Mouse (Mus musculus) thymus, postnatal 36 days (tissue): ENCODE results near the gene Pik3r2.

Experiments
- DNase-seq, 2 experiments: peaks; one replicate each; pipeline ENCODE4 v3.0.0; 2022; ENCODE audit warnings: mixed read lengths in 2 of 2

Gene Pik3r2

DNA sequence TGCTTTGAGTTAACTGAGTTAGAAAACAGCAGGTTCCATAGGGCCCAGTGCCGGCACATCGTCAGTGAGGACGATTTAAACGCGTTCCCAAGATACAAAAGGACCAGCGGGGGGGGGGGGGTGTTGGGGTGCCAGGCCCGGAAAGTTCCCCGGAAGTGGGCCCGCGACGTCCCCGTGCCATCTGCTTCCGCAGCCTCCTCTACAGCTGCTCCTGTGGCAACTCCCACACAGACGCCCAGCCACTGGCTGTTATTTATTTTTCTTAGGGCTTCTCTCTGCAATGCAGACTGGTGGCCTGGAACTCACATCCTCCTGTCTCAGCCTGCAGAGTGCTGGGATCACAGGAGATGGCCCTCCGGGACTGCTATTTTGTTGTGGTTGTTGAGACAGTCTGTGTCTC, 24.6 kb upstream of the Pik3r2 start:
- DNase-seq, result peak; percentile 75 to 83

GRCm38 (mm10) chr8:70800648-70801047, 24.1 kb upstream of the Pik3r2 start:
- DNase-seq, result peak in 1 of 2 experiments; percentile 57

GRCm38 (mm10) chr8:70798281-70798680, 21.8 kb upstream of the Pik3r2 start:
- DNase-seq, result no peak

DNA sequence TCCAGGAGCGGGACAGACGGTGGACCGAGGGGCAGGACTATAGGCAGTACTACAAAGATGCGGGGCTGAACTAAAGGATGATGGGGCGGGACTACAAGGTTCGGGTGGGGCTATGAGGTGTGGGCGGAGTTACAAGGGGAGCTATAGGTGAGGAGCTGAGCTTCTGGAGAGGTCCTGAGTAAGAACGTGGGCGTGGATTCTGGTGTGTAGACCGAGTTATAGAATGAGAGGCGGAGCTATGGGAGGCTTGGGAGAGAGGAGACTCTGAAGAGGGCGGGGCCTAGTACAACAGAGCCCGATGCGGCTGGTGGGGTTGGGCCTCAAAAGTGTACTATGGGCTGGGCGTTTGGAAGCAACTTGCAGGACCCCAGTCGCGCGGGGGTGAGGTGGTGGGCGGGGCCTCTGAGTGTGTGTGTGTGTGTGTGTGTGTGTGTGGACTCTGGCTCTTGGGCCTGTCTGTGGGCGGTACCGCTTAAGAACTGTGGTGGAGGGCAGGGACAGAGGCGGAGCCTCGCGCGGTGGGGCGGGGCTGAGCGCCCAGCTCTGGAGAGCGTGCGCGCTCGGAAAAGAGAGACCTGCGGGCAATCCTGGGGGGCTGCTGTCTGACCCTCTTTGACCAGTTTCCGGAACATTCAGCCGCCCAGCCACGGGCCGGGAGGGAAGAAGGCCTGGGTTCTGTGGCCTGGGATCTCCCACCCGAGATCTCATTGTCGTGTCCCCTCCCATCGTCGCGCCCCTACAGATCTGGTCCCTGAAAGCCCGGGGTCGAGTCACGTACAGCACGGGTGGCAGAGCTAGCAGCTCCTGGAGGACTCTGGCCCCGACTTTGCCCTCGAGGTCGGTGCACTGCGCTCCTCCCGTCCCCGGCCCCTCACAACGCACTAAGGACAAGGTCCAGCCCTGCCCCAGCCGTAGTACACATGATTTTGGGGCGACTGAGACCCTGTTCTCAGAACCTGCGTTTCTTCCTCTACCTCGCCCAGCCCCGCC, 20.9 kb upstream of the Pik3r2 start:
- DNase-seq, result peak; percentile 79 to 85

DNA sequence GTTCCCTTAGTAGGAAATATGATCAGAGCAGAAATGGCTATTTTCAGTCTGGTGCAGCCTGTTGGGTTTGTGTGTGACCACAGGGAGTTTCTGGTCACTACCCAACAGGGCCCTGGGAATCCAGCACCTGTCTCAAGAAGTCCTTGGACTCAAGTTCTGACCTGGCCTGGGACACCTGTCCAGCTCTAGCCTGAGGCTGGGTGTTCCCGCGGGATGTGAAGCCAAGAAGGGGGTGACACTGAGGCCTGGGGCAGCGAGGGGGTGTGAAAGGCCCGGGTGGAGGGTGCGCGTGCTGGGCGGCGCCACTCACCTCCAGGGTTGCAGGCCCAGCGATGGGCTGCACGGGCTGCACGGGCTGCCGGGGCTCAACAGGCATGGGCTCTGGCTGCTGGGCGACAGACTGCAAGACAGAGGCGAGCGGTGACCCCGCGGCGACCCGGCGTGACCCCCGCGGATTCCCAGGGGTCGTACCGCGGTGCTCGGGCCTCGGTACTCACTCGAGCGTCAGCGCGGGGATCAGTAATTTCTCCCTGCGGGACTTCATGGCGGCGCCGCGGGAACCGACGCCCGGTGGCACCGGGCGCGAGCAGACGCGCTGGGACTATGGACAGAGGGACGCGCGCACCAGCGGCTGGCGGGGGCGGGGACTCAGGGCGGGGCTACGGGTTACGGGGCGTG, 20.0 kb upstream of the Pik3r2 start:
- no peak for DNase-seq

DNA sequence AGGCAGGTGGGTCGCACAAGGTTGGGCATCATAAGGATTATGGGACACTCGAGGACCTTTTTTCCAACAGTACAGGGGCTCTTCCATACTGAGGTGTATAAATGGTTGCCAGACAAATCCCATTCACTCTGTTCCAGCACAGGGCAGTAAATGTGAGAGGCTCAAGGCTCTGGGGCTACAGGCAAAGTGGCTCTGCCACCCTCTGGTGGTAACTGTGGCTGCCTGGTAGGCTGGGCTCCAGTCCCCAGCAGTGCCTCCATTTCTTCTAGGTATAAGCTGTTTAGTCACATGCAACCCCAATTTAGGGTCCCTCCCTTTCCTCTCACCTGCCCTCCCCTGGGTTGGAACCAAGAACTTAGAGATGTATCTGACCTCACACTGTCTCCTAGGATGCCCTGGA, 18.9 kb upstream of the Pik3r2 start:
- no peak for DNase-seq

DNA sequence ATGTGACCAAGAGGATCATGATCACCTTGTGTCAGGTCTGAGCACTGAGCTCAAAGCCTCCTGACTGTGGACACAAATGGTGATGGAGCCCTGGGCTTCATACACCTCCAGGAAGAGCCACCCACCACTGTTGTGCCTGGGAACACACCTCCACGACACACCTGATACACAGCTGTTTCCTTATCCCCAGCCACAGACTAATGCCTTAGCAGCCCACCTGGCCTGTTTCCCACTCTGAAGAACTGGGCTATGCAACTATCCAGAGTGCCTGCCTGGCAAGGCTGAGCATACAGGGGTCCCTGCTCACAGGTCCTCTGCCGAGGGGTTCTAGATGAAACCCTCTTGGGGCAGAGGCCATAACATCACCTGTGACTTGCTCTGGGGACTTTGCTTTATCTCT, 17.7 kb upstream of the Pik3r2 start:
- DNase-seq, result no peak

DNA sequence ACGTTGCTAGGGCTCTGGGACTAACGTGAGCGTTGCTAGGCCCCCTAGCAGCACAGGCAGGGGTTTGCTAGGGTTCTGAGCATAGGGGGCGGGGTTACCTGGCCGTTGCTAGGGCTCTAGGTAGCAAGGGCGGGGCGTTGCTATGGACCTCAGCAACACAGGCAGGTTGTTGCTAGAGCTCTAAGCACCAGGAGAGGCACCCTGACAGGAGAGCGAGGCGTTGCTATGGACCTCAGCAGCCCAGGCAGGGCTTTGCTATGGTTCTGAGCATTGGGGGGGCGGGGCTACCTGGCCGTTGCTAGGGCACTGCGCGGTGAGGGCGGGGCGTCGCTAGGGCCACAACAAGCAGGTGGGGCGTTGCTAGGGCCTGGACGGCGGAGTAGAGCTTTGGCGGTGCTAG, 16.2 kb upstream of the Pik3r2 start:
- no peak for DNase-seq

DNA sequence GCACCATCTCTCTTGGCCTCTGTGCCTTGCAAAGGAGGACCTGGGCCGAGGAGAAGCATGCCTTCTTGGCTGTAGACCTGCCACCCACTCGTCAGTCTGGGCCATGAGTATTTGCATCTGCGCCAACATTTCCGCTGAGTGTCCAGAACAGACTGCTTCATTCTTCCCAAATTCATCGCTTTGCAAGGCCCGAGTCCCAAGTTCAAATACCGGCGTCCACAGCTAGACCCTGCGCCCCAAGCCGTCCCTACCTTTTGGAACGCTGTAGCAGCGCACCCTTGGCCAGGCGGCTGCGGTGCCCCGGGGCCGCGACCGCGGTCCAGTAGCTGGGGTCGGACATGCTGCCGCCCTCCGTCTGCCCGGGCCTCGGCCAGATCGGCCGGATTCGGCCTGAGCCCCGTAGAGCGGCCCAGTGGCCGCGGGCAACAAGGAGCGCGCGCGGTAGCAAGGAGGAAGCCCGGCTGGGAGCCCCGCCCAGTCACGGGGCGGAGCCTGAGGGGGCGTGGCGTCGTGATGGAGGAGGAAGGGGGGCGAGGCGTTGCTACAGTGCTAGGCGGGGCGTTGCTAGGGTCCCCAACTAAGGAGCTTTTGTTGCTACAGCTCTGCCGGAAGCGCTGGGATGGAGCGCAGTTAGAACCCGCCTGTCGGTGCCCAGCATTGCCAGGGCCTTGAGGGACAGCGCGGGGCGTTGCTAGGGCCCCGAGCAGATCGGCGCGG, 15.6 kb upstream of the Pik3r2 start:
- peak; percentile 99 to 100 for DNase-seq

DNA sequence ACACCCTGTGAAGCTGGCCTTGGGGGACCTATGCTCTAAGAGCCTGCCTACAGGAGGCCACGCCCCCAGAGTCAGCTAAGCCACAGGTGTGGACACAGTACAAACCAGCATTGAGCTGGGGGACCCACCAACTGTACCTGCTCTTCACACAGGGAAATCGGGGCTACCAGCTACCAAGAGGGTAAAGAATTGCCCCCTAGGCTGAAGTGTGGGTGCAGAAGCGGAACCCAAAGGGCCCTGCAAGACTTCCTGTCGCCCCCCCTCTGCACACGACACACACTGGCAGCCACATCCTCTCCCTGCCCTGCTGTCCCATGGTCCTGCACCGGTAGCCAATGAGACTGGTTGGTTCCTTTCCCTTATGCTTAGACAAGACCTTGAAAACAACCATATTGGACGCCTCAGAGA, 14.8 kb upstream of the Pik3r2 start:
- DNase-seq, result peak; percentile 80 to 86

DNA sequence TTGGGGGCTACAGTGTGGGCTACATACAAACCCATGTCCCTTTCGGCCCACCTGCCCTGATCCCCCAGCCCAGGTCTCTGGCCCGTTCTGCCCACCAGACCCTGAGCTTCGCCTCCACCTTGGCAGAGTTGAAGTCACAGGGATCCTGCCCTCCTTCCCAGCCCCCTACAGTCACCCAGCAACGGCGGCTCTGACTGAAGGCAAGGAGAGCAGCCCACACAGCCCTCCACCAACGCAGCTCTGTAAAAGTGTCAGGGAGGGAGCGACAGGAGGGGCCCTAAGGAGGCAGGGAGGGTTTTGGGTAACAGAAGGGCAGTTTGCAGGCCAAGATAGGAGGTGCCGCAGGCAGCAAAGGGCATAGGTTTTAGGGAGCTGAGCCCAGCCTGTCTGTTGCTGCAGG, 14.3 kb upstream of the Pik3r2 start:
- DNase-seq, result peak in 1 of 2 experiments; percentile 60

DNA sequence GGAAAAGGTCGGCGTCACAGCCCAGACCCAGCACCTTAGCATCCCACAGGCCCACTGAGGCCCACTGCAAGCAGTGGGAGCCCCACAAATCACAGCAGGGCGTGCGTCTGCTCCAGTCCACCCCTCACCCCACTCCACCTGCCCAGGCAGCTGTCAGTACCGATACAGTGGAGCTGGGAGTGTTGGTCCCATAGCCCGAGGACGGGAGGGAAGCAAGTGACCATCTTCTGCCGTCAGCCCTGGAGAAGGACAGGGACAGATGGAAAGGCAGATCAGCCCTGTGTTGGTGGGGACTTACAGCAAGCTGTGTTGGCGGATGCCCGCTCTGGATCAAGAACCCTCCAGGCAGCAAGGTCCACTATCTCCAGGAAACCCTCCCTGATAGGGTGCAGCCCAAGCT, 12.5 kb upstream of the Pik3r2 start:
- DNase-seq, result no peak

DNA sequence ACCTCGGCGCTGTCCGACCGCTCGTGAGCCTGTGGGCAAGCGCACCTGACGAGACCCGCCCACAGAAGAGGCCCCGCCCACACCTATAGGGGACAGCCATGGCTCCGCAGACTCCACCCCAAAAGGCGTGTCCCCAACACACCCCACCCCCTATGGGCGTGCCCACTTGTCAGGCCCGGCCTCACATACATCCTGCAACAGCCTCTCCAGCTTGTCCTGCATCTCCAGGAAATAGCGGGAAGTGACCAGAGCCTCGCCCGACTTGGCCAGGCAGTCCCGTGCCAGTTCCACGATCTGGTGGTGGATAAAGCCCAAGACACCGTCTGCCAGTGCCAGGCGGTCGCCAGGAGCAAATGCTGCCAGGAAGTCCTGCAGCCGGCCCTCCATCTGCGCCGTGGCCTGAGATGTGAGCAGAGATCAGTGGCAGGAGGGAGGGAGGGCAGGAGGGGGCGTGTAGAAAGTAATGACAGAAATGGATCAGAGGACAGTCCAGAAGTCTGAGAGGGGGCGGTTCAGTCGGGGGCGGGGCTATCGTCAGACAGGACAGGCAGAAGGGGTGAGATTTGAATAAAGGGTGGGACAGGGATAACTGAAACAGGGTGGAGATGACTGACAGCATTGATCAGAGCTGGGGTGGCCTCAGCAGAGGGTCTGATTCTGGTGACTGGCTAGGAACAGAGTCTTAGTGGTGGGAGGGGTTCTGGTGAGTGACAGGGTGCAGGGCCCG, 11.6 kb upstream of the Pik3r2 start:
- peak in 1 of 2 experiments; percentile 44 for DNase-seq

DNA sequence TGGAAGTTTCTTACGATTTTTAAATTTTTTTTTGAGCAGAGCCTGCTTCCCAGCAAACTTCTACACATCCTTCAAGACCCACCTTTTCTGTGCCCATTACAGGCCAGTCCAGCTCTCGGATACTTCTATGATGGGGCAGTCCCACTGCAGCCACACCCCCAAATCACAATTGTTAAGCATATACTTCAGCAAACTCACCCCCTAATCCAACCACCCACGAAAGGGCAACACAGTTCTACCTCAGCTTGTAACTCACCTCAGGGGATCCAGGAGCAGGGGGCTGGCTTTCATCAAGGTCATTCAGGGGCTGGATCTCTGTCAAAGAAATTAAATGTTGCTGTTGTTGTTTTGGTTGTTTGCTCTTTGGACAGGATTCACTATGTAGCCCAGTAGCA, 10.5 kb upstream of the Pik3r2 start:
- DNase-seq, result no peak

GRCm38 (mm10) chr8:70786291-70787050, 10.0 kb upstream of the Pik3r2 start:
- DNase-seq, result no peak

DNA sequence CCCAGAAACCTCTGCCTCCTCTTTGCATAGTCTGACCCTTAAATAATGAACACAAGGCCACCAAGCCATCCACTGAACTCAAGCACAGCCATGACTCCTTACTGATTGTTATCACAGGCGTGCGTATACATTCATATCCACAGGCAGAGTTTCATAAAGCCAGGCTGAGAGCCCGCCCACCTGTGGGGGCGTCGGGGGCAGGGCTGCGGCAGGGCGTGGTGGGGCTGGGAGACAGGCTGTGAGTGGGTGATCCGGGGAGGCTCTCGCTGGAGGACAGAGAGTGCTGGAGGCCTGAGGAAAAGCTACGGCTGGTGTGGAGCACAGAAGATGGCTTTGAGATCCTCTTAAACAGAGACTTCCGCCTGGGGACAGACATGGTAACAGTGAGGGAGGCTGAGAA, 3.6 kb upstream of the Pik3r2 start:
- peak in 1 of 2 experiments; percentile 34 for DNase-seq

DNA sequence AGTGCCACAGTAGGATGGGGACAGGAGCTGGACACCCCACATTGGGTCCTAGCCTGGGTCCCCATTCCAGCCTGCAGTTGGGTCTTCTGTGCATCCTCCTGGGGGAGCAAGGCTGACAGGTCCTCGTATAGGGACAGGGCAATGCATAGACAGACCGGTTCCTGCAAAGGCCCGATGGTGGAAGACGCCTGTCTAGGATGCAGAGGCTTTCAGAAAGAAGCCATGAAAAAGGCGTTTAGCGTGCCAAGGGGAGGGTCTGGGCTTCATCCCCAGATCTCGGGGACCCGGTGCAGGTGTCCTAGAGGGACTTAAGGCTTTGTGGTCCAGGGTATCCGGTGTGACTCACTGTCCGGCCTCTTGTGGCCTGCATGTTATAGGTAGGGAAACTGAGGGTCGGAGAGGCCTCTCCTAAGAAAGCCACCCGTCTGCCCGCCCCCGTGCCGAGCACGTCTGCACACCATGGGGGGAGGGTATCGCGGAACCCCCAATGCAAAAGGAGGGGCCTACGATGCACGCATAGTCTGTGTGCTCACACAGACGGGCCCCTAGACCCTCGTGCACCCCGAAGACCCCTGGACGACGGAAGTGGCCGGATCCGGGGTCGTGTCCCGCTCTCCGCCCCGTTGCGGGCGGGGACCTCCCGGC, 540 bp downstream of the Pik3r2 start:
- no peak for DNase-seq

DNA sequence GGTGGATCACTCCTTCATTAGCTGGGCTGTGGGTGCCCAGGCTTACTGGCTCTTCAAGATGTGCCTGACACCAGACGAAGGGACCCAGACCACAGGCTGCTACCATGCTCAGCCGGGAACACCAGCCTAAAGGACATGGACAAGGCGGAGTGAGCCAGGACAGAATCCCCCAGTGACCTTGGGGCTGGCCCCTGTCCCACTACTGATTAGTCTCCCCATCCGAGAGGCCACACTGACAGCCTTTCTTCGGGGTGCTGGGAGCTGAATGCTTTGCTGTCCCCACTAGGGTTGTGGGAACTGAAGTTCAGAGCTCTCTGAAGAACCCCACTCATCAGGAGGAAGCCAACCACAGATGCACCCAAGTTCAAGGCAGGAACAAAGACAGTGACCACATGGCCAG, 1.3 kb downstream of the Pik3r2 start:
- no peak for DNase-seq

GRCm38 (mm10) chr8:70774740-70775139, 1.8 kb downstream of the Pik3r2 start:
- DNase-seq, result peak in 1 of 2 experiments; percentile 41

GRCm38 (mm10) chr8:70773833-70774232, 2.7 kb downstream of the Pik3r2 start:
- DNase-seq, result peak in 1 of 2 experiments; percentile 16

DNA sequence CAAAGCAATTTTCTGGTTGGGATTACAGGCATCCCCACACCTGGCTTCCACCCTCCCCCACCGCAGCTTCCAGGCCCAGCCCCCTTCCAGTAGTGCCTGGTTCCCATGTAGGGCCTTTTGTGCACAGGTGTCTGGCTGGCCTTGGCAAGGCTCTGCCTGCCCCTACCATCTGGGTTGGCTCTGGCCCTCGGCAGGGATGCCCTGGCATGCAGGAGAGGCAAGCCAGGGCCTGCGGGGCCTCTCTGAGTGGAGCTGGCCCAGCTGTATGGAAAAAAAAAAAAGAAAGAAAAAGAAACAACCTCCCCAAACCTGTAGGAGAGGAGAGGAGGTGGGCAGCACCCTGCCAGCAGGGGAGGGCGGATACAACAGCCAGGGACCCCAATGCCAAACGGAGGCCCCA, 3.1 kb downstream of the Pik3r2 start:
- DNase-seq, result no peak
